Mouse (Mus musculus): ENCODE data around the gene Smox. TPM values are rescaled to one million over a fixed set of nuclear protein-coding genes. Genes with fewer than 3 reads are reported as not detected.
A peak's percentile ranks its signal among the peaks of the same experiment; 100 is the strongest.

Smox gene
- total RNA-seq, 2 experiments from 2014 or later: 82.6 to 94.8 TPM

GRCm38 (mm10) chr2:131550474-131550873, 59.2 kb downstream of the Smox start:
- DNase-seq (ENCODE audit: low spot score in 2 of 2): no peak

GRCm38 (mm10) chr2:131550906-131551305, 59.6 kb downstream of the Smox start:
- DNase-seq (ENCODE audit: low spot score in 2 of 2): no peak

GRCm38 (mm10) chr2:131551701-131552620, 60.7 kb downstream of the Smox start:
- no peak for DNase-seq (ENCODE audit: low spot score in 2 of 2)

GRCm38 (mm10) chr2:131552736-131553400, 61.6 kb downstream of the Smox start:
- DNase-seq (ENCODE audit: low spot score in 2 of 2): no peak

GRCm38 (mm10) chr2:131557896-131558295, 66.6 kb downstream of the Smox start:
- DNase-seq (ENCODE audit: low spot score in 2 of 2): no peak

GRCm38 (mm10) chr2:131560205-131560919, 69.1 kb downstream of the Smox start:
- no peak for DNase-seq (ENCODE audit: low spot score in 2 of 2)

- no peak for DNase-seq (ENCODE audit: low spot score in 2 of 2)
Measured at GRCm38 (mm10) chr2:131561344-131561870, 70.1 kb downstream of the Smox start.

- no peak for DNase-seq (ENCODE audit: low spot score in 2 of 2)
Measured at GRCm38 (mm10) chr2:131561891-131562585, 70.7 kb downstream of the Smox start, which contains the start of gene Adra1d. Adra1d (minus strand) TSS chr2:131562283.

GRCm38 (mm10) chr2:131562586-131563122, 71.4 kb downstream of the Smox start:
- peak; percentile 73 to 80 for DNase-seq (ENCODE audit: low spot score in 2 of 2)

Other genes starting within 250 kb of the Smox start
- gene Pank2, start 229.0 kb upstream of the Smox start, total RNA-seq (2021): 10 to 100 TPM; 58.3 to 60.1 TPM
- 10 to 100 TPM; 25.5 to 29.1 TPM for gene Rnf24, start 138.6 kb upstream of the Smox start, total RNA-seq (2021)
- 10 to 100 TPM; 81.9 to 84.1 TPM for gene Adra1d, start 70.8 kb downstream of the Smox start, total RNA-seq (2021)